Mouse (Mus musculus): Measurements from ENCODE around the gene Rgsl1. TPM values are rescaled to one million over a fixed set of nuclear protein-coding genes. Genes with fewer than 3 reads are reported as not detected.
A peak's percentile ranks its signal among the peaks of the same experiment; 100 is the strongest.
"Not testable (repeated sequence)": the region's sequence is repeated elsewhere in the genome, so short reads cannot be mapped to it uniquely, and the experiment has no call there.

The Rgsl1 gene
- 1 to 10 TPM; 1.1 to 2.0 (median 1.4) TPM for total RNA-seq (2022)

DNA sequence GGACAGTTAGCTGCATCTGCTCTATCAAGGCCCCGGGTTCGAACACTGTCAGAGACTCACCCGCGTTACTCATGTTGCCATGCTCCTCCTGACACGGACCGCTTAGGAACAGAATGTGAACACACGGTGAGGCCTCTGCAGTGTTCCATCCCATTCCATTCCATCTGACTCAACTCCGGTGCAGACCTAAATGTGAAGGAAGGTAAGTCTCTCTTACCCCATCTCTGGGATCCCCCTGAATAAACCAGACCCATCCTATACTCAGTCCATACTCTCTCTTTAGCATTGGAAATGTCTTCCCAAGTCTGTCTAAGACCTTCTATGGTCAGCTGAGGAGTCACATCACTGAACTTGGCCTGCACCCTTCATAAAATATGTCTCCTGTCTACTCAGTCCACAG lies at the start of gene Rgsl1:
Rgsl1 (minus strand) TSS at position 101 of the 400 bp plus-strand sequence.
- DNase-seq (ENCODE audit: low spot score in 2 of 2) = no peak

- DNase-seq (ENCODE audit: low spot score in 2 of 2) = no peak
These were observed 47.5 kb upstream of the Rgsl1 start, which contains the start of gene Teddm1a for GRCm38 (mm10) chr1:153891442-153891841. Gene Teddm1a (plus strand): TSS chr1:153891742.

DNA sequence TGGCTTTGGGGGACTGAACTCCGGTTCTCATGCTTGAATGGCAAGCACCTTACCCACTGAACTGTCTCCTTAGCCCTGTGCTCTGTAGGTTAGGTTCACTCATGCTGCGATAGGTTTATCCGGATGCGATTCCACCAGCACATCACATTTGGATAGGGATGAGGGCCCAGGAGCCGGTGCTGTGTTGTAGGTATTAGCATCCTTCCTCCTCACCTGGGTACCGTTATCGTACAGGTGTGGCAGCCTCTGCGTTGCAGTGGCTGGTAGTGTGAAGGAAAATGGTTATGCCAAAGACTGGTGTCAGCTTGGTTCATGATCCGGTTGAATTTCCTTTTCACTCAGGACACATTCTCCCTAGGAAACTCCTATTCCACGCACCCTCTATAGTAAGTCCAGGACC lies 46.2 kb upstream of the Rgsl1 start:
- no peak for DNase-seq (ENCODE audit: low spot score in 2 of 2)

- no peak for DNase-seq (ENCODE audit: low spot score in 2 of 2)
These were observed 42.2 kb upstream of the Rgsl1 start for GRCm38 (mm10) chr1:153886024-153886633.

GRCm38 (mm10) chr1:153880391-153880790 lies 36.4 kb upstream of the Rgsl1 start:
- not testable (repeated sequence) for DNase-seq (ENCODE audit: low spot score in 2 of 2)

- DNase-seq (ENCODE audit: low spot score in 2 of 2) = no peak
These were observed 30.1 kb upstream of the Rgsl1 start, which contains the start of gene Teddm1b for GRCm38 (mm10) chr1:153874045-153874444. Gene Teddm1b (plus strand): TSS chr1:153874345.

GRCm38 (mm10) chr1:153855946-153856345 lies 12.0 kb upstream of the Rgsl1 start:
- no peak for DNase-seq (ENCODE audit: low spot score in 2 of 2)

DNA sequence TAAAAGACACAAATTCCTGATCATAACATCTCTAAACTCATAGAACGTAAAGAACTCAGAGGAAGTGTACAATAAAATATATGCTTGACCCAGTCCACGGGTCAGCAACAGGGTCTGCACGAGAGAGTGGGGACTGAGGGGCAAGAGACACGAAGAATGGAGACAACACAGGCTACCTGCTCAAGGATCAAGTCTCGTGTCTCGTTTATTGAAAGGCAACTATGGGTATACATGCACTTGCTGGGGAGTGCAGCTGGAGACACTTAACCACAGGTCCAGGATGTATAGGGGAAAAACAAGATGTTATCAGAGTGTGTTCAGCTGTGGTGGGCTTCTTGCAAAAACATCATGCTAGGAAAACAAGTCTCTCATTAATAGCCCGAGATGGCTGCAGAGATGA lies 8.8 kb upstream of the Rgsl1 start:
- not testable (repeated sequence) for DNase-seq (ENCODE audit: low spot score in 2 of 2)

GRCm38 (mm10) chr1:153846867-153847266 lies 2.9 kb upstream of the Rgsl1 start:
- DNase-seq (ENCODE audit: low spot score in 2 of 2) = no peak

DNA sequence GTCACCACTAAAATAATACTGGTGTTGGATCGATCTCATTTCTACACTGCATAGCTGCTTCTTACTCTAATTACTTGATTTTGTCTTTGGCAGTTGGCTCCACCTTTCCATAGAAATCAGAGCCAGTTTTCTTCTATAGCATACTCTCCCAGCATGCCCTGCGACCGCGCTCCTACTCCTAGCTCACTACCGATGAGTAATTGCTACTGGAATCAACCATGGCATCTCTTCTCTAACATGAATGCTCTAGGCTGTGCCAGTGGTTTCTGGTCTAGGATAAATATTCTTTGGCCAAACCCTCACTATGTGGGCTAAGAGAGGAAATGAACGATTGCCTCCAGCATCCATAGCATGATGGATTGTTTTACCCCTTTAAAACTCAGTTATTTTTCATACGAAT lies 2.5 kb upstream of the Rgsl1 start:
- no peak for DNase-seq (ENCODE audit: low spot score in 2 of 2)

GRCm38 (mm10) chr1:153842121-153842740 lies 1.7 kb downstream of the Rgsl1 start:
- DNase-seq (ENCODE audit: low spot score in 2 of 2) = peak in 1 of 2 experiments; percentile 9

DNA sequence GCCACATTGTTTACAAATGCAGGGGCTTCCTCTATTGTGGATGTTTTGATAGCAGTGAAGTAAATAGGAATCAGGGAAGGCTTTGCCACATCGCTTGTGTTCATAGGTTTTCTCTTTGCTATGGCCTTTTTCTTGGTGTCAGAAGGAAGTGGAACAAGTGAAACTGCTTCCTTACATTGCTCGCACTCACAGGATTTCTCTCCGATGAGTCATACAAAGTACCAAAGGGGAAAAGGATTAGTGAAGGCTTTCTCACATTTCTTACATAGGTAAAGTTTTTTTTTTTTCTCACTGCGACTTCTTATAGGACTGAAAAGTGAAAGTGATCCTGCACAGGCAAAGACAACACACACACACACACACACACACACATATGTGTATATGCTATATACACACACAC lies 7.9 kb downstream of the Rgsl1 start:
- no peak for DNase-seq (ENCODE audit: low spot score in 2 of 2)

- DNase-seq (ENCODE audit: low spot score in 2 of 2) = no peak
These were observed 13.2 kb downstream of the Rgsl1 start for GRCm38 (mm10) chr1:153830746-153831145.

DNA sequence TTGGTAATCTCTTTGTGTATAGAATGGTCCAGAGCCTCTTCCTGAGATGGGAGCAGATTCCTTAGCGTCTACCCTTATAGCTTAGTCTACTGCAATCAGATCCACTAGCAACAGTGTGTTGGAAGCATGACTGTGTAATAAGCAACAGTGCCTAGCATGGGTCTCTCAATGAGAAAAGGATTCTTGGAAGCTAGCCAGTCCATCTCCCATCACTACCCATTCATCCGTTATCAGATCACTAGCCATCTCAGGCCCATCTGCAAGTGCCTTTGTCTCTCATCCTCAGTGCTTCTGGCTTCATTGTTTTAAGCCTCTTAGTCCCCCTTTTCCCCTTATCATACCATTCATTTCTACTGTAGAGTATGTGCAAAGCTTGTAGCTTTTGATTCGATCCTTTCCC lies 23.7 kb downstream of the Rgsl1 start:
- DNase-seq (ENCODE audit: low spot score in 2 of 2) = no peak

- DNase-seq (ENCODE audit: low spot score in 2 of 2) = no peak
These were observed 29.7 kb downstream of the Rgsl1 start for GRCm38 (mm10) chr1:153814278-153814677.

DNA sequence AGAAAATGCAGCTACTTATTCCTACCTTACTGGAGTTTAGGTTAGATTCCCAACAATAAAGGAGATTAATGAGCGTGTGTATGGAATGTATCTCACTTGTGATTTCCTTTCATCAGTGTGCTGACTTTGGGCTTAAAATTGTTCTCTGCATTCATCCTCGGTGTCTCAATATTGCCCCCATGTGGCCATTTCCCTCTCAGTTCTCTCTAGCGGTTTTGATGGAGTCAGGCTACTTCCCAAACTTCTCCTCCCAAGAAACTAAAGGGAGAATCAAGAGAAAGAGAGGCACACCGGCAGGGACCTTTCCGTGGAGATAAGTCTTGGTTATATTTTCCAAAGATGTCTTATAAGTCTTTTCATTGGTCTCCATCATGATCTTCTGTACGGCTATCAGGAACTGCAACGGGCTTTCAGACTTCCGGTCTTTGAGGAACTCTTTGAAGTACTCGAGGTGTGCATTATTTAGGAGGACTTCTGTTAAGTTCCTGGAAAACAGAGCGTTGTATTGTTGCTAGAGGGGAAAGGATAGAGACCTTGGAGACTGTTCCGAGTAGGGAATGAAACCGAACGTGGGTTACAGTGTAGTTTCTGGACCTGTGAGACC lies 36.5 kb downstream of the Rgsl1 start:
- peak; percentile 14 to 16 for DNase-seq (ENCODE audit: low spot score in 2 of 2)

DNA sequence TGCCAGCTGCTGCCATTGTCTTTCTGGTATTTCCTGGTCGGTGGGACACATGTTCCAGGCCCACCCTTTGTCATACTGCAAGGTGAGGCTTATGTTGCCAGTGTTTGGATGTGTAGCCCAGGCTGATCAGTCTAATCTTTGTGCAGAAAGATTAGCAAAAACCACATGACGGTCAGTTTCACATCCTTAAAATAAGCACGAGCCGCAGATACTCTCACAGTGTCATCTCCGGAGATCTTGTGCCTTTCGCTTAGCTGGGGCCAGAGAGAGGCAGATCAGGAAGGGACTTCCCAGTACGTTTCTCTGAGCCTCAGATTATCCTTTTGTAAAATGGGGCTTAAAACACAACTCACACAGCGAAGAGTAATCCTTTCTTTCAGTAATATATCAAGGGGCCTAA lies 40.4 kb downstream of the Rgsl1 start:
- DNase-seq (ENCODE audit: low spot score in 2 of 2) = no peak

GRCm38 (mm10) chr1:153802691-153803090 lies 41.3 kb downstream of the Rgsl1 start:
- no peak for DNase-seq (ENCODE audit: low spot score in 2 of 2)

DNA sequence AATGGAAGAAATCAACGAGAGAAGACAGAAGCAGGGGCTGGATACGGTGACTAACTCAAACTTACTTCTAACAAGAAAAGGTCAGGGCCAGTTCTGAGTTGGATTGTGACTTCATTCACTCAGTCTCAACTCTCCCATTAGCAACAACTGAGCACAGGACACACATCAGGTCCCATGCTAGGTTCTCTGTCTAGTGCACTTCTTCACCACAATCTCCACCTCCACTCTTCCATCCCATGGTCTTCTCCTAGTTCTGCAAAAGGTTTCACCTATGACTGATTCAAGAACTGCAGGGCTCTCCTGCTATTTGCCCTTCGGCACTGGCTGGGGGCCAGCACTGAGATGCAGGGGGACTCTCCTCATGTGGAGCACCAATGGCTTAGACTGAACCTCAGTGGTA lies 49.7 kb downstream of the Rgsl1 start:
- no peak for DNase-seq (ENCODE audit: low spot score in 2 of 2)

GRCm38 (mm10) chr1:153790708-153791107 lies 53.2 kb downstream of the Rgsl1 start:
- DNase-seq (ENCODE audit: low spot score in 2 of 2) = no peak

DNA sequence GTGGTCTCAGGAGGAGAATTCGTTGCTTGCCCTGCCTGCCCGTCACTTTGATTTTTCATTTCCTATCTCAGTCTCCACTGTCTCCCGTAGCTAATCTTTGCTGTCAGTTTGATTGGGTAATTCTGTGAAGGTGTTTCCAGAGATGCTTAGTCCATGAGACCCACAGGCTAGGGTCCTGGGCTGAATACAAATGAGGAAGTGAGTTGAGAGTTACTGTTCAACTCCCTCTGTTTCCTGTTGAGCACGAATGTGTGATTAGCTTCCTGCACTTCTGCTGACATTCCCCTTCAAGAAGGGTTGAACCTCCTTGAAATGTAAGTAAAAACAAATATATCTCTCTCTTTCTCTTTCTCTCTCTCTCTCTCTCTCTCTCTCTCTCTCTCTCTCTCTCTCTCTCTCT lies 58.3 kb downstream of the Rgsl1 start:
- DNase-seq (ENCODE audit: low spot score in 2 of 2) = no peak

DNA sequence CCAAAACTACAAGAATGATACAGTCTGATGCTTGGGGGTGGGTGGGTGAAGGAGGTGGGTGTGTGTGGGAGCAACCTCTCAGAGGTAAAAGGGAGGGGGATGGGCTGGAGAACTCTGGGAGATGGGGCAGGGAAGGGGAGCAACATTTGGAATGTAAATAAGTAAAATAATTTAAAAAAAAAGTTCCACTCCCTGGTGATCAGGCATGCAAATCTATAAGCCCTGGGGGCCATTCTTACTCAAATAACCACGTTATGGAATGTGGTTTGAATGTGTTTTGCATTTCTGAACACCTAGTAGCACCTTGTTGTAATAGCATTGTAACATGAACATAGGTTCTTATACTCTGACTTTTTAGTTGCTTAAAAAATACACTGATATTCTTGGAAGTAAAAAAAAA lies 60.6 kb downstream of the Rgsl1 start:
- no peak for DNase-seq (ENCODE audit: low spot score in 2 of 2)

DNA sequence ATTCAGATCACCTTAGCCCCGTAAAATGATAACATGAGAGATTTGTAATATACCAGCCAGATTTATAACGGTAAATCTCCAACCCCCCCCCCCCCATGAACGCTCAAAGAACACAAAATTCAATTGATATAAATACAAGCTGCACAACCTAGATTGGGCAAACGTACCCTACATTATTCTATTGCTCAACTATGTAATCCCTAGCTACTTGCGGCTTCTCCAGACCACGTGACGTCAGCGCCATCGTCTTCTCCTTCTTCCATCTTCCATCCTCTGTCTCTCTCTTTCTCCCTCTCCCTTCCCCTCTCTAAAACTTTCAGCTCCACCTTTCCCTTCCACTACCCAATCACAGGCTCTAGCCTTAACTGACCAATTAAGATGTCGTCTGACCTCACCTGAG lies 65.7 kb downstream of the Rgsl1 start:
- DNase-seq (ENCODE audit: low spot score in 2 of 2) = no peak

Measured in left cerebral cortex, adult 8-10 months (tissue).